Mouse (Mus musculus) lung, embryonic 14.5 days (tissue): Measurements from ENCODE around the gene Evi5l. TPM values are rescaled to one million over a fixed set of nuclear protein-coding genes. Genes with fewer than 3 reads are reported as not detected.

Experiments
- ATAC-seq: fragments of 200-750 bp; cut with Nextera tagmentation; 2 replicates; pipeline ENCODE4 v1.8.0; 2017; ENCODE audit warnings: mild to moderate bottlenecking, moderate TSS enrichment, moderate library complexity; ENCODE audit not compliant: insufficient read depth
- DNase-seq: peaks from one replicate; pipeline ENCODE4 v3.0.0-alpha.2; 2015
- H3K27ac ChIP-seq: fragments of 300-500 bp; sonication (generic); 2 replicates; pipeline ENCODE4 v1.5.1; 2014; ENCODE audit warnings: low read depth, mild to moderate bottlenecking, moderate library complexity
- H3K27me3 ChIP-seq: fragments of 300-500 bp; sonication (generic); 2 replicates; pipeline ENCODE4 v1.6.1; 2014; ENCODE audit warnings: low read length, control low read depth; ENCODE audit not compliant: insufficient read depth
- H3K36me3 ChIP-seq: fragments of 300-500 bp; sonication (generic); 2 replicates; pipeline ENCODE4 v1.6.1; 2014; ENCODE audit warnings: control low read depth; ENCODE audit not compliant: insufficient read depth
- H3K4me1 ChIP-seq: fragments of 300-500 bp; sonication (generic); 2 replicates; pipeline ENCODE4 v1.6.1; 2014; ENCODE audit warnings: antibody characterized with exemption, control low read depth; ENCODE audit not compliant: insufficient read depth
- H3K4me2 ChIP-seq: fragments of 300-500 bp; sonication (generic); 2 replicates; pipeline ENCODE4 v1.6.1; 2014; ENCODE audit warnings: mild to moderate bottlenecking
- H3K4me3 ChIP-seq: fragments of 300-500 bp; sonication (generic); 2 replicates; pipeline ENCODE4 v1.5.1; 2014; ENCODE audit warnings: low read depth, low read length
- H3K9ac ChIP-seq: fragments of 300-500 bp; sonication (generic); 2 replicates; pipeline ENCODE4 v1.6.1; 2014
- H3K9me3 ChIP-seq: fragments of 300-500 bp; sonication (generic); 2 replicates; pipeline ENCODE4 v1.6.1; 2016; ENCODE audit warnings: low read depth, low read length, control low read depth
- CTCF ChIP-seq: IDR thresholded peaks from 2 replicates; pipeline ENCODE4 v1.5.1; 2016; ENCODE audit warnings: antibody characterized with exemption, low read depth
- WGBS: fragments of 180-500 bp; shearing (Covaris S2); extraction: QIAGEN DNeasy Blood & Tissue Kit; methylation state at CpG from one replicate; pipeline ENCODE4 v1.1.7; 2014; 5-methylcytosine and 5-hydroxymethylcytosine counted together
- polyA plus RNA-seq: library from polyadenylated mRNA; unstranded; fragments of >200 nt; fragmentation: Nextera tagmentation; extraction: Ambion mirVana; gene quantifications from 2 replicates; pipeline ENCODE4 v1.2.1, GENCODE M21; 2014

The Evi5l gene
- 21.7 and 26.8 TPM in 2 replicates for polyA plus RNA-seq

DNA sequence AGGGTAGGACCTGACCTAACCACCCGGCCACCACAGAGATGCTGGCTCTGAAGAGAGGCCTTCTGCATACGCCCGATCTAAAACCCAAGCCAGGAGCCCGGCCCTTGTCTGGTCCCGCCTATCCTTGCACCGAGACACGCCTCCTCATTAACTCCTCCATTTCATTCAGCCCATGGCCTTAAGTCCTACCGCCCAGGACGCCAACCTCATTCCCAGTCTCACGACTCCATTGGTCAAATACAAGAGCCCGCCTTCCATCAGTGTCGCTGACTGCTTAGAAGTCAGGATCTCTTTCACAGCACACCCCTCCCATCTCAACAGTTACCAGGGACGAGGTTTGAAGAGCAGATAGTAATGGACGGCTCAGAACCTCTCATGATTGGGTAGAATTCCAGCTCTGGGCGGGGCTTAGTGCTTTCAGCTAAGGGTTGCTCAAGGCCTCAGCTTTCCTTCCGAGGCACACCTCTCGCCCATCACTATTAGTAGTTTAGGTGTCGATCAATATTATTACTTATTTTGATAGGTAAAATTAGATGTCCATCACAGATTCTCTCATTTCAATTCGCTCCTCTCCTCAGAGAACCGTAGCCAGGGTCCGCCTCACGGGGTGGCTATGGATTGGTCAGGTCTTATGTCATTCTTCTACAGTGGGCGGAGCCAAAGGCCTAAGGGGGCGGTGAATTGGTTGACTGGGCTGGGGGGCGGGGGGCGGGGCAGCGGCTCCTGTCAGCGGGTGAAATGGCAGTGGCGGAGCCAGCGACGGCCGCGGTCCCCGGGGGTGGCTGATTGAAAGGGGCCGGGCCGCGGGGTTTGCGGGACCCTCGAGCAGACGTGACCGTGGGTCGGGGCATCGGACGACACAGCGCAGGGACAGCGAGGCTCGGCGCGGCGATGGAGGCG lies at the start of gene Evi5l:
Gene Evi5l, plus strand, starts transcription at position 716 of the 900 bp plus-strand sequence.
- Histone ChIP-seq H3K4me3 (peak within 1 kb of the TSS; percentile 83), H3K9ac (peak within 1 kb of the TSS; percentile 80), H3K9me3 (no peaks in the 10 kb centered on the region), H3K27ac (0 out of 2 replicates have a peak within 1 kb of the TSS, but pooled peaks have one; percentile 38), H3K36me3 (no peaks in the 10 kb centered on the region), H3K4me2 (peak within 1 kb of the TSS; percentile 75), H3K27me3 (no peaks in the 10 kb centered on the region), H3K4me1 (0 out of 2 replicates have a peak, but pooled peaks cover 4% of the 10 kb centered on the region)
- TF ChIP-seq CTCF, result no peak
- under 1% methylated on average over 51 of the region's 51 CpGs for WGBS
- DNase-seq, result peak; percentile 99
- ATAC-seq, result peak; percentile 98

DNA sequence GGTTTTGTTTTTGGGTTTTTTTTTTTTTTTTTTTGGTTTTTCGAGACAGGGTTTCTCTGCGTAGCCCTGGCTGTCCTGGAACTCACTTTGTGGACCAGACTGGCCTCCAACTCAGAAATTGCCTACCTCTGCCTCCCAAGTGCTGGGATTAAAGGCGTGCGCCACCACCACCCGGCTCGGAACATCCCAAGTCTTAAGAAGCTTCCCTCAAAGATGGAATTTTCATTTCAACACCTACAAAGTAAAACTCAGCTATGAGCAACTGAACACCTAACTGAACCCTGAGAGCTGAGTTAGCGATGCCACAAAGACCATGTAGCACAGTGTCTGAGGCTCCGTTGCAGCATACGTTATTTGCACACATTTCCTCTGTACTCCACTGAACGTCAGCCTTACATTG lies 32.6 kb upstream of the Evi5l start, which contains the start of gene Cd209g:
Gene Cd209g, plus strand, starts transcription at position 301 of the 400 bp plus-strand sequence.
- no peak for DNase-seq
- WGBS, result 84% methylated on average over 10 of the region's 10 CpGs
- no peaks in the 10 kb centered on the region for H3K9me3 ChIP-seq
- no peak for ATAC-seq
- no peaks in the 10 kb centered on the region for H3K27me3 ChIP-seq
- TF ChIP-seq CTCF, result no peak
- H3K4me3 ChIP-seq, result no peak within 1 kb of the TSS
- no peak within 1 kb of the TSS for H3K4me2 ChIP-seq
- no peaks in the 10 kb centered on the region for H3K36me3 ChIP-seq
- H3K27ac ChIP-seq, result no peak within 1 kb of the TSS
- no peaks in the 10 kb centered on the region for H3K4me1 ChIP-seq
- no peak within 1 kb of the TSS for H3K9ac ChIP-seq

DNA sequence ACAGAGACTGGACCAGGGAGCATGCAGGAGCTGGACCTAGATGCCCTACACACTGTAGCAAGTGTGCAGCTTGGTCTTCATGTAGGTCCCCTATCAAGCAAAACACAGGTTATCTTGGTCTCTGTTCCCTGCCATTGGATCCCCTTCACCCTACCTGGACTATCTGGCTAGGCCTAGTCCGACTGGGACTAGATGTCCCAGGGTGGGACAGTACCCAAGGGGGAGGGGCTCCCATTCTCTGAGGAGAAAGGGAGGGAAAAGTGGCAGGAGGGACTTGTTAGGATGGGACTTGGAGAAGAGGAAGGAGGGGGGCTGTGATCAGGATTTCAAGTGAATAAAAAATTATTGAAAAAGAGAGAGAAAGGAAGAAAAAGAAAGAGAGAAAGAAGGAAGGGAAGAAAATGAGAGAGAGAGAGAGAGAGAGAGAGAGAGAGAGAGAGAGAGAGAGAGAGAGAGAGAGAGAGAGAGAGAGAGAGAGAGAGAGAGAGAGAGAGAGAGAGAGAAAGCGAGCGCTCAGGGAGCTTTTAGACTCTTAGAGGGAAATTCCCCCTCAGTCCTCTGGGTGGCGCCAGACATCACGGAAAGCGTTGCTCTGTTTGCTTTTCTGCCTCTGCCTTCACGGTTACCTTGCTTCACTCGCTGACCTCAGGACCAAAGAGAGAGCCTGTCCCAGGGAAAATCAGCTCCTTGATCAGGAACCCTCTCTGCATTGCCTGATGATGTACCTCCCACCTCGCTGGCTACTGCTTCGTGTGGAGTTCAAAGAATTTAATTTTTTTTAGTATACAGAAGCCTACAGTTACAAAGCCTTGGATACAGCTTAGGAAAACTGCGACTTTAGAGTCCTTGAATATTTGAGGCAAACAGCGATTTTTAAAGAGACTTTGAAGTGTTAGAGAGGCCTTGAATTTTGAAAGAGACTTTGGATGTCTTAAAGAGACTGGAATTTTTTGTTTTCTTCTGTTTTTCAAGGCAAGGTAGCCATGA lies 26.4 kb upstream of the Evi5l start:
- Histone ChIP-seq H3K27me3 (no peaks in the 10 kb centered on the region; the same call in 1 of the 2 replicates), H3K36me3 (no peaks in the 10 kb centered on the region), H3K9ac (no peak overlapping the region), H3K4me1 (no peaks in the 10 kb centered on the region), H3K4me3 (no peak overlapping the region), H3K4me2 (peak overlapping the region; percentile 36; the same call in 1 of the 2 replicates), H3K27ac (no peak overlapping the region), H3K9me3 (no peaks in the 10 kb centered on the region)
- DNase-seq, result peak; percentile 92
- 10% methylated on average over 12 of the region's 12 CpGs for WGBS
- peak; percentile 83 for TF ChIP-seq CTCF
- peak; percentile 69; the same call in 1 of the 2 replicates for ATAC-seq

DNA sequence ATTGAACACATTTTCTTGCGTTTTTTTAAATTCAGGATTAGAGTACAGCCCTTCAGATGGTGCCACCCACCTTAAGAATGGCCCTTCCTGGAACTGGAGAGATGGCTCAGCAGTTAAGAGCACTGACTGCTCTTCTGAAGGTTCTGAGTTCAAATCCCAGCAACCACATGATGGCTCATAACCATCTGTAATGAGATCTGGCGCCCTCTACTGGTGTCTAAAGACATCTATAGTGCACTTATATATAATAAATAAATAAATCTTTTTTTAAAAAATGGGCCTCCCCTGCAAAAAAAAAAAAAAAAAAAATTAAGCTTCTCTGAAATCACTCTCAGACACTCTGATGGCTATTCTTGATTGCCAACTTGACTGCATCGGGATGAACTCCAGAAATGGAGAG lies 24.6 kb upstream of the Evi5l start:
- Histone ChIP-seq H3K9me3 (no peaks in the 10 kb centered on the region), H3K4me1 (no peaks in the 10 kb centered on the region), H3K27ac (no peak overlapping the region), H3K27me3 (no peaks in the 10 kb centered on the region; the same call in 1 of the 2 replicates), H3K4me3 (no peak overlapping the region), H3K4me2 (no peak overlapping the region), H3K9ac (no peak overlapping the region), H3K36me3 (no peaks in the 10 kb centered on the region)
- 57% methylated on average over 3 of the region's 3 CpGs for WGBS
- ATAC-seq (no peak), DNase-seq (peak; percentile 37)
- TF ChIP-seq CTCF, result no peak

DNA sequence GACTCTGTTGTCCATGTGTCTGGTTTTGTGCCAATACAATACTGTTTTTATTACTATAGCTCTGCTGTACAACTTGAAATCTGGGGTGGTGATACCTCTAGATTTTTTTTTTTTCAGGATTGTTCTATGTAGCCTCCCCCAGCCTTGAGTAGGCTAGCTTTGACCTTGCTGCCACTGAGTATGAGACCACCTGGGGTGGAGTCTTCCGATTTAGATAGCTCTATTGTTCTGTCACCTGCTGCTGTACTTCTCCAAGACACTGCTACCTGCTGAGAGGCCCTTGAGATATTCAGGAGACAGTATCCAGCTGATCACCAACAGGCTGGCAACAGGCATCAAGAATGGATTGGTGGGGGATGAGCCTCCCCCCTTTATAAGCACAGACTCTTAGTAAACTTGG lies 19.1 kb upstream of the Evi5l start:
- Histone ChIP-seq H3K4me3 (no peak overlapping the region), H3K36me3 (no peaks in the 10 kb centered on the region), H3K9ac (no peak overlapping the region), H3K9me3 (no peaks in the 10 kb centered on the region), H3K4me2 (no peak overlapping the region), H3K27ac (no peak overlapping the region), H3K4me1 (no peaks in the 10 kb centered on the region), H3K27me3 (no peaks in the 10 kb centered on the region)
- no peak for DNase-seq
- no peak for ATAC-seq
- 43% methylated on average over 1 of the region's 1 CpGs for WGBS
- TF ChIP-seq CTCF, result no peak

DNA sequence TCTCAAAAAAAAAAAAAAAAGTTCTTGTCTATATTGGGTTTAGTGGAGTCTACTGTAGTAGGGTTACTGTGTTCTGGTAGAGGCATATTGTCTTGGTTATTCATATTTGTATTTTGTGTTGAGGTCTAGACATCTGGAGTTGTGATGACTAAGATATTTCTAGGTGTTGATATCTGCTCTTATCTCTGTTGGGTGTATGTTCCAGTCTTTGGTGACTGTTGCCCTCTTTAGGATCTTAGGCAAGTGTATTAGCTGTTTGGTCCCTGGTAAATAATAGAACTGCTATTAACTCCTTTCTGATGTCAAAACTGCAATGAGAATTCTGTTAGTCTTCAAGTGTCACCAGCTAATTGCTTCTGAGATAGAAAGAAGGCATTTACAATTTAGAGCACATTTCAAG lies 11.5 kb upstream of the Evi5l start:
- no peaks in the 10 kb centered on the region for H3K27me3 ChIP-seq
- TF ChIP-seq CTCF, result no peak
- ATAC-seq (no peak; the same call in 1 of the 2 replicates), DNase-seq (no peak)
- no peak overlapping the region for H3K27ac ChIP-seq
- no peak overlapping the region for H3K4me2 ChIP-seq
- no peak overlapping the region for H3K4me3 ChIP-seq
- H3K9ac ChIP-seq, result no peak overlapping the region
- H3K36me3 ChIP-seq, result no peaks in the 10 kb centered on the region
- no peaks in the 10 kb centered on the region for H3K4me1 ChIP-seq
- no peaks in the 10 kb centered on the region for H3K9me3 ChIP-seq
